Mouse (Mus musculus): Measurements from ENCODE around the gene Uty.

DNA sequence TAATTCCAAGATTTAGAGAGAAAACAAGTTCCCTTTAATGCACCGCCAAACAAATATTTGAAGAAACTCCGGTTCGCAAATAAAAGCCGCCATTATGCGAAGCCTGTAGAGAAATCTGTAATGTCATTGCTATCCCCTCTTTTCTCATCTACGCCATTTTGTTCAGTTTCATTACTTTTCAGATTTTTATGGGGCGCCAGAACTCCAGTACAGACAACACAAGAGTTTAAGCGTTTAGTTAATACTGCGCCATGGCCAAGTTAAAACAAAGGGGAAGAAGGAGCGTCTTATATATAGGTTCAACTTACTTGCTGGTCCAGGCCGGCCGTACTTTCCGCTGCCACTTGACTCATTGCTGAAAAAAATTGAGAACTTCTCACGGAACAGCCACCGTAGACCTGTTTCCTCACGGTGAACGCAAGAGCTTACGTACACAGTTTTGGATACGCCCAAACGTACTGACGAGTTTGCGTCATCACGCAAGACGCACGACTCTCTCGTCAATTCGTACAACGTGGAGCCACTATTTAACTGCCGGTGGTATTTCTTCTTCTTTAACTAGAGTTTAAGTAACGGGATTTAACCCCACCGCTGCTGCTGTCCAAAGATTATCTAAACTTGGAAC, 40.7 kb upstream of the Uty start, which contains the start of gene Ddx3y:
- TF ChIP-seq CTCF (IDR thresholded peaks at IDR 0.05; ENCODE audit: low read depth), result no peak
- no peak for TF ChIP-seq EP300 (IDR thresholded peaks at IDR 0.05; ENCODE audit: low read depth)
